Mouse (Mus musculus) gastrocnemius, adult 18-20 months (tissue): ENCODE measurements around the gene Fbxl8. TPM values are rescaled to one million over a fixed set of nuclear protein-coding genes. Genes with fewer than 3 reads are reported as not detected.

Experiments used
- DNase-seq: peaks from one replicate; pipeline ENCODE4 v3.0.0; 2021; ENCODE audit warnings: low spot score
- microRNA-seq: library from miRNA; unstranded; fragments of <30 nt; microRNA quantifications from one replicate; pipeline ENCODE4 v1.2.0, GENCODE M21; 2021
- total RNA-seq, 2 experiments: library from RNA; stranded (reverse); gene quantifications; 2 replicates each; pipeline ENCODE4 v1.2.3; 2021

Gene Fbxl8
- total RNA-seq, 2 experiments from 2014 or later = 0.55 to 0.71 TPM

DNA sequence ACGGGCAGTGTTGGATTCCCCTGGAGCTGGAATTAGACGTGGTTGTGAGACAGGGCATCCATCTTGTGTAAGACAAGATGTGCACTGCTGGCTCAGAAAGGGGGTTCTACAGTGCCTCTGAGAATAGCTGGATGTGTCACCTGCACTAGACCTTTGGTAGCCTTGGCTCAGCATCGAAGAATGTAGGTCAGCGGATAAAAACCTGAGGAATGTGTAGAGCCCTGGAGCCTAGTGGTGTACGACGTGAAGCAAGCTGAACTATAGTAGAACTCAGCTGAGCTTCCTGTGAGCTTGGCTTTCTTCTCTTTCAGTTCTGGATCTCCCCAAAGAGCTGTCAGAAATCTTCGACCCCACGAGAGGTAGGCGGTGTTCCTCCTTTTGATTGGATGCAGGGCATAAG, 39.4 kb downstream of the Fbxl8 start:
- no peak for DNase-seq

- DNase-seq = no peak
Measured at GRCm38 (mm10) chr8:105304325-105305210, 40.1 kb downstream of the Fbxl8 start.

GRCm38 (mm10) chr8:105305211-105306145, 41.0 kb downstream of the Fbxl8 start, which contains the start of gene Elmo3:
Gene Elmo3, plus strand, starts transcription at chr8:105305601.
- peak; percentile 33 for DNase-seq

DNA sequence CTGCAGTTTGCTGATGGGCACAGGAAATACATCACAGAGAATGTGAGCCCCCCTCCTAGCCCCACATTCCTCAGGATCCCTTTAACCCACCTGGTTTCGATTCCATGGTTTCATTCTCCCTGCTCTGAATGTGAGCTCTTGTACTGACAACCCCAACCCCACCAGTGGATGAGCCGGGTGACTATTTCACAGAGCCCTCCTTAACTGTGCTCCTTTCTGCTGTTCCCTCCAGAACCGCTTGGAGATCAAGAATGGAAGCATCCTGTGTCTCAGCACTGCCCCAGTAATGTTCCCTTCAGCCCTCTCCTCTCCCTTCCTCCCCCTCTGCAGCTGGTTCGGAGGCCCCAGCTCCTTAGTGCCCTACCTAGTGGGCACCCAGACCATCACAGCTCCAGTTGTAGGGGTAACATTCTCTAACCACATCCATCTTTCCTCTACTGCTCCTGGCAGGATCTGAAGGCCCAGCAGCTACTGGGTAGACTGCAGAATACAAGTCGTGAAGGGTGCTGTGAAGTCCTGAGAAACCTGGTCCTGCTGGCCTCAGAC, 41.8 kb downstream of the Fbxl8 start:
- no peak for DNase-seq

DNA sequence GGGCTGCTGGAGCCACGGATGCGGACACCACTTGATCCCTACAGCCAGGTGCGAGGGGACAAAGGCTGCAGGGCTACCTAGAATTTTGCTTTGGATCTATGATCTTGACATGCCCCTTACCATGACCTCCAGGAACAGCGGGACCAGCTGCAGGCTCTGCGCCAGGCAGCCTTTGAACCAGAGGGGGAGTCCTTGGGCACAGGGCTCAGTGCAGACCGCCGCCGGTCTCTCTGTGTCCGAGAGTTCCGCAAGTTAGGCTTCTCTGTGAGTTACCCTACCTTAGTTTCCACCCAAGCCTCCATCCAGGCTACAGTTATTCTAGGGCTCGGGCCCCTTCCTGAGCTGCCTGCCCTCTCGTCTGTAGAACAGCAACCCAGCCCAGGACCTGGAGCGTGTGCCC, 43.2 kb downstream of the Fbxl8 start:
- no peak for DNase-seq

DNA sequence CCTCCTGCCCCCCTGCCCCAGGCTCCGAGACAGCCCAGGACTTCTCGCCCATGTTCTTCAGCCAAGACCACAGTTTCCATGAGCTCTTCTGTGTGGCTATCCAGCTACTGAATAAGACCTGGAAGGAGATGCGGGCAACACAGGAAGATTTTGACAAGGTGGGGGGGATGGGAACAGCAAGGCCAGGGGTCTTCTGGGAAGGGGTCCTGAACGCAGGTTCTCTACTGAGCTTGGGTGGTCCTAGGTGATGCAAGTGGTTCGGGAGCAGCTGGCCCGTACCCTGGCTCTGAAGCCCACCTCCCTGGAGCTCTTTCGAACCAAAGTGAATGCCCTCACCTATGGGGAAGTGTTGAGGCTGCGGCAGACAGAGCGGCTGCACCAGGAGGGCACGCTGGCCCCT, 44.0 kb downstream of the Fbxl8 start:
- no peak for DNase-seq

GRCm38 (mm10) chr8:105309142-105309847, 44.8 kb downstream of the Fbxl8 start:
- DNase-seq = no peak

DNA sequence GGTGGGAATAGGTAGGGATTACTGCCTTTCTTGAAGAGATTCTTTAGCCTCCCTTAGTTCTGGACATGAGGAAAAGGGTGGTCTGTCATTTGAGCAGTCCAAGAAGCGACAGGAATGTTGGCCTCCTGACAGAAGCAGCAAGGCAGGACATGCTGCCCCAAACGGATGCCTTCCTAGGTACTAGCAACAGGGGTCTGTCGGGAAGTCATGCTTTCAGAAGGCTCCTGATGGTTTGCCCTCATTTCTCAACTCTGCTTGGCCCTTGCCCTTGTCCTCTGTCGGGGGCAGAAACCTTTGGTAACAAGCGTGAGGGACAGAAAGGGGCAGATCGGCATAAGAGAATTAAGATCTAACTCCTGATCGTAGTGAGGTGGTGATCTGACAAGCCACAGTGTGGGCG, 45.7 kb downstream of the Fbxl8 start:
- DNase-seq = no peak

GRCm38 (mm10) chr8:105311718-105312117, 47.3 kb downstream of the Fbxl8 start:
- no peak for DNase-seq

DNA sequence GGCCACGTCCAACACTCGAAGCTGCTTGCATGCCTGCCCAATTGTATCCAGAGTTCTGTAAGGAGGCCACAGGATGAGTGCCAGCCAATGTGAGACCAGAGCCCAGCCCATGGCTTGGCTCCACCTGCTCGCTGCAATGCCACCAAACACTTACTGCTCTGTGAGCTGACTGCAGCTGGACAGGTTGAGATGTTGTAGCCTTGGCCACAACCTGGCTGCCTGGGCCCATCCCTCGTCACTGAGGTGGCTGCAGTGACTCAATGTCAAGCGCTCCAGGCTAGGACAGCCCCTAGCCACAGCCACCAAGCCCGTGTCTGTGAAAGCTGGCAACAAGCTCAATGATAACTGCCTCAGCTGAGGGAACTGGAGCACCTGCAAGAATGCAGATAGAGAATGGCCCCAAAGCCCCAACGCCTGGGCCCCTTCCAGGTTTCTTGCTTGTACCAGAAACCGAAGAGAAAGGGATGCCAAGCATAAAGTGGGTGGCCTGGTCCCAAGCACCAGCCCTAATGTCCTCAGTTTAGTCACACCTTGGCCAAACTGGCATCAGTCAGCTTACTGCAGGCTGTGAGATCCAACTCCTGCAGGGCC, 48.5 kb downstream of the Fbxl8 start:
- no peak for DNase-seq

DNA sequence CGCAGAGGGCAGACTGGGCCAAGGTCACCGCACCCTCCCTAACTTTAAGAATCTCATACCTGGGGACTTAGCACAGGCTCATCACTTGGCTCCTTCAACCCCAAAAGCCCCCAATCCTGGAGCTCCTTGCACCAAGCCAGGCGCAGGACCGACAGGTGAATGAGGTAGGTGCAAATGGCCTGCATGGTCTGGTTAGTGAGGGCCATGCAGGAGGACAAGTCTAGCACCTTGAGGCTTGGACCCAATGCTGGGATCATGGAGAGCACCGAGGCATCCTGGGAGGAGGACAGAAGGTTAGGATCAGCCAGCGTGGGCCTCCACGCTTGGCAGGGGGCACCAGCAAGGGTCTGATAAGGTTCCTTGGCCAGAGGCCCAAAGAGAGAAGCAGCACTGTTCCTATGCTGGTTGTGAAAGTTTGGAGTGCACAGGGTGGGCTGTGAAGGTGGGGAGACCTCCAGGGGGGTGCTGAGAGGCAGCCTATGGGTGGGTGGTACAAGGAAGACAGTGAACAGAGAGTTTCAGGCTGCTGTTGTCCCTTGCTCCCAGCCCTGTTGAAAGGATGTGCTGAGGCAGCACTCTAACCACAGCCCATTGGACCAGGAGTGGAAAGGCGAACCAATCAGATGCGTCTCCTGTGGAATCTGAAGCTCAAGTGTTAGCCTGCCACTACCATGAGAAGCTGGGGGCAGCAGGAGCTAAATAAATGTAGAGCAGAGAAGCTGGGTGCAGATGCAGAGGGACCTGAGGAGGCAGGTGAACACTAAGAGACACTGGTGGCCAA, 49.4 kb downstream of the Fbxl8 start:
- no peak for DNase-seq

- DNase-seq = no peak
Measured at GRCm38 (mm10) chr8:105315073-105315769, 50.8 kb downstream of the Fbxl8 start.

GRCm38 (mm10) chr8:105317941-105318340, 53.5 kb downstream of the Fbxl8 start:
- DNase-seq = peak; percentile 57

DNA sequence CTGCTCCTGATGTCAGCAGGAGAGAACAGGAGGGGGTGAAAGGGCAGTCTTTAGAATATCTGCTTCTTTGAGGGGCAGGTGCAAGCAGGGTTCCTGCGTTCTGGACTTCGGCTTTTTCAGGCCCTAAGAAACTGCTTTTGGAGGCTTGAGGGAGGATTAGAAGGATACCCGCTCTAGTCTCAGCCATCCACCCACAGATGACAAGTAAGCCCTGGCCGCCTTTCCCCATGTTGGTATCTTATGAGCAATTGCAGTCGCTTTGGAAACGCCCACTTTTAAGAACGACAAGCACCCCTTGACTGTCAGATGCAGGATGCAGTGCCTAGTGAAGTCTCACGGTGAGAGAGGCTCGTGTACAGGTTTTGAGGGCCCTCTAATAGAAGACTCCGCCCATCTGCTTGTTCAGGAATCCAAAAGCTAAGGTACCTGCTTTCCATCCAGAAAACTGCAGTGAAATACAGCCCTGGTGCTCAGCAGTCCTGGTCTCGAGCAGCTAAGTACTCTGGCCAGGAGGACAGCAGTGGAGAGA, 54.3 kb downstream of the Fbxl8 start:
- DNase-seq = no peak

Small RNA genes lying within 50 kb of the gene (microRNA-seq; reads per million reads assigned to microRNA genes)
- gene Gm27320 (not detected), gene Mir328 (3,737 reads per million, percentile 90 among the genes with 10 or more reads in this experiment)

Other genes with a start within 250 kb of the Fbxl8 start
- under 1 TPM in 1 of 2 experiments, not detected in 1; 0.57 TPM for gene Ces3a, start 216.0 kb upstream of the Fbxl8 start, total RNA-seq
- gene Ces3b, start 180.9 kb upstream of the Fbxl8 start, total RNA-seq = under 1 TPM in 1 of 2 experiments, not detected in 1; 0.12 TPM
- not detected for gene Ces4a, start 132.8 kb upstream of the Fbxl8 start, total RNA-seq
- gene Cbfb, start 94.0 kb upstream of the Fbxl8 start, total RNA-seq = 10 to 100 TPM; 80.3 to 88.8 TPM
- gene D230025D16Rik, start 39.5 kb upstream of the Fbxl8 start, total RNA-seq = 10 to 100 TPM; 39.5 to 47.6 TPM
- gene B3gnt9, start 9.5 kb upstream of the Fbxl8 start, total RNA-seq = 1 to 10 TPM; 1.3 to 1.9 TPM
- 1 to 10 TPM; 2.8 to 3.3 TPM for gene Tradd, start within 50 bp of the Fbxl8 start, total RNA-seq
- 10 to 100 TPM in 1 of 2 experiments, 1 to 10 TPM in 1; 9.8 to 11.1 TPM for gene Hsf4, start 5.2 kb downstream of the Fbxl8 start, total RNA-seq
- 10 to 100 TPM; 32.7 to 38.9 TPM for gene Nol3, start 11.5 kb downstream of the Fbxl8 start, total RNA-seq
- gene 4931428F04Rik, start 25.2 kb downstream of the Fbxl8 start, total RNA-seq = under 1 TPM; 0.53 to 0.74 TPM
- gene Exoc3l, start 31.5 kb downstream of the Fbxl8 start, total RNA-seq = 1 to 10 TPM in 1 of 2 experiments, under 1 TPM in 1; 0.85 to 1.3 TPM
- 10 to 100 TPM; 31.2 to 31.7 TPM for gene E2f4, start 33.0 kb downstream of the Fbxl8 start, total RNA-seq
- 1 to 10 TPM; 1.3 to 2.2 TPM for gene Elmo3, start 41.0 kb downstream of the Fbxl8 start, total RNA-seq
- gene Lrrc29, start 61.6 kb downstream of the Fbxl8 start, total RNA-seq = 1 to 10 TPM in 1 of 2 experiments, under 1 TPM in 1; 0.89 to 1.4 TPM
- 10 to 100 TPM; 21.1 to 22.6 TPM for gene Tmem208, start 61.7 kb downstream of the Fbxl8 start, total RNA-seq
- 10 to 100 TPM; 19.7 to 26.1 TPM for gene Fhod1, start 83.3 kb downstream of the Fbxl8 start, total RNA-seq
- gene Slc9a5, start 84.2 kb downstream of the Fbxl8 start, total RNA-seq = under 1 TPM; 0.25 to 0.50 TPM
- under 1 TPM in 1 of 2 experiments, not detected in 1; 0.09 TPM for gene Plekhg4, start 108.6 kb downstream of the Fbxl8 start, total RNA-seq
- under 1 TPM in 1 of 2 experiments, not detected in 1; 0.21 TPM for gene Kctd19, start 148.9 kb downstream of the Fbxl8 start, total RNA-seq
- gene Lrrc36, start 148.9 kb downstream of the Fbxl8 start, total RNA-seq = under 1 TPM; 0.41 to 0.64 TPM
- gene Tppp3, start 206.9 kb downstream of the Fbxl8 start, total RNA-seq = 10 to 100 TPM; 47.9 to 56.7 TPM
- gene Zdhhc1, start 232.3 kb downstream of the Fbxl8 start, total RNA-seq = 10 to 100 TPM; 10.3 to 11.6 TPM